Mouse (Mus musculus) left cerebral cortex, postnatal 36 days (tissue): ENCODE measurements around the gene Ino80. TPM values are rescaled to one million over a fixed set of nuclear protein-coding genes. Genes with fewer than 3 reads are reported as not detected.
"Not testable (repeated sequence)": the region's sequence is repeated elsewhere in the genome, so short reads cannot be mapped to it uniquely, and the experiment has no call there.

Experiments used
- DNase-seq, 2 experiments: peaks; one replicate each; pipeline ENCODE4 v3.0.0; 2021 to 2022; ENCODE audit warnings: low spot score in 2 of 2, mixed read lengths in 1 of 2
- intact Hi-C: fragments of 180-260 bp; cut with DNase I; formaldehyde crosslinking; loops from one replicate; pipeline ENCODE4 v1.15.1; 2025
- total RNA-seq, 2 experiments: library from RNA; stranded (reverse); gene quantifications; 2 replicates each; pipeline ENCODE4 v1.2.3; 2021

Gene Ino80
- 10 to 100 TPM; 19.8 to 23.3 TPM for total RNA-seq

DNA sequence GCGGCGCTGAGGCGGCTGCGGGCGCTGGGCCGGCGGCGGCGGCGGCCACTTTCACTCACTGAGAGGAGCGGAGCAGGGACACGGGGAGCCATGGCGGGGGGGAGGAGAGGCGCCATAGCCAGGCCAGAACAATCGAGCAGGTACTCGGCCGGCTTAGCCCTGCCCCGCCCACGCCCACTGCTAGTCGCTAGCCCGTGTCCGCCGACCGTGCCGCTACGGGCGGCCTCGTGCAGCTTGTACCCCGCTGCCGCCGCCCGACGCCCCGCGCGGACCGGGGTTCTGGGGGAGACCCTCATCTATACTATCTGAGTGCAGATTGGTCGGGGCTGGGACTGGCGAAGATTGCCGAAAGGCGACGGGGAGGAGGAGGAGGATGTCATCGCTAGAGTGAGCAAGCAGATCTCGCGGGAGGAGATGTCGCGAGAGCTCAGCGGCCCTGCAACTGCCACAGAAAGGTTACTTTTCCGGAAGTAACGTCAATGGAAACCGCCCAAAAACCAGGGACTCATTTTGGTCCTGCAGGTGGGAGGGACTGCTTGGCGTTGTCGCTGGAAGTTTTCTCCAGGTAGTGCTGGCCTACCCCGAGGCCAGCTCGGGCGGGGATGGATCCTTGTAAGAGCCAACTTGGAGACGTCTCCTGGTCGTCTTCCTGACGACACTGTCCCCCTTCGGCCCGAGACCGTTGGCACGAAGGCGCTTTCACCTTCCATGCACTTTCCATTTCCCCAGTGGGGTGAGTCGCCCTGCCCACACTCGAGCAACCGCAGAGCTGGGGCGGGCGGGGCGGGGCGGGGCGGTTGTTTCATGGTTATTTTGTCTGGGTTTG is at the start of gene Ino80:
Ino80 (minus strand) TSS at position 117 of the 826 bp plus-strand sequence.
- intact Hi-C loops, result loop anchor here (2.0 to 5.0 kb wide), 3 partner anchors 69 to 190 kb away; partner anchors contain the start of genes Chp1, Exd1 and Vps18
- DNase-seq, result peak; percentile 98

GRCm38 (mm10) chr2:119525422-119525821 is 47.9 kb upstream of the Ino80 start:
- DNase-seq, result no peak

DNA sequence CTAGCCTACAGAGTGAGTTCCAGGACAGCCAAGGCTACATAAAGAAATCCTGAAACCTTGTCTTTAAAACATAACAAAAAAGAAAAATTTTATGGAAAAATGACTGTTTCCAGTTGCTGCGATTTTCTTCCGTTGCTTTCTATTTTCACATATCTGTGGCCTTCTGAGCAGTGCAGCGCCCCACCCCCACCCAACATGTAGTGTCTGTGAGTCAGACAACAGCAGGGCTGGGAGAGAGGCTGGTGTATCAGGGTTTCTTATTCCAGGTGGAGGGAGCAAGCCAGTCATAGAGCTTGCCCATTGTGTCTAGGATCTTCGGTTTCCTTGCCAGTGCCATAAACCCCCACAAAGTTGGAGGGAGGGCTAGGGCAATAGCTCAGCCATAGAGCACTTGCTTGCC is 46.3 kb upstream of the Ino80 start:
- intact Hi-C loops, result loop anchor here (5.0 kb wide), 1 partner anchor 87 kb away; no protein-coding TSS in a partner anchor
- DNase-seq, result no peak

More at GRCm38 (mm10) chr2:119525422-119525821, 47.9 kb upstream of the Ino80 start:
- intact Hi-C loops, result no loop called here

DNA sequence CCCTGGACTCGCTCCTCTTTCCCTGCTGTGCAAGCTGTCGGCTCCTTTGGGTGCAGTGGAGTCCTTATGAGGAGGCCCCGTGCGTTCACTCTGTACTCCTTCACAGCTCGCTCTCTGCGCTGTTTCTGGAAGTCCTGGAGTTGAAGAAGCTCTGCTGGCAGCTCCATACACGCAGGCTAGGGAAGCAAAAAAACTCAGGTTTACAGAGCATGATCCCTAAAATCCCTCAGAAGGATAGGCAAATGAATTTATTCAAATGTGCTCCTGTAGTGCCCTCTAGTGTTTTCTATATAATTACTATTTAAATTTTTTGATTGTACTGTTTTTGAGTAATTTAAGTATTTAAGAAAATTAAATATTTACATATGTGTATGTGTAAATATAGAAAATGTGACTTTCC is 43.1 kb upstream of the Ino80 start:
- DNase-seq, result peak; percentile 25 to 27
- intact Hi-C loops, result loop anchor here (5.0 kb wide), 1 partner anchor 83 kb away; no protein-coding TSS in a partner anchor

GRCm38 (mm10) chr2:119516811-119517210 is 39.3 kb upstream of the Ino80 start:
- DNase-seq, result no peak
- intact Hi-C loops, result loop anchor here (10.0 kb wide), 1 partner anchor 222 kb away; no protein-coding TSS in a partner anchor

DNA sequence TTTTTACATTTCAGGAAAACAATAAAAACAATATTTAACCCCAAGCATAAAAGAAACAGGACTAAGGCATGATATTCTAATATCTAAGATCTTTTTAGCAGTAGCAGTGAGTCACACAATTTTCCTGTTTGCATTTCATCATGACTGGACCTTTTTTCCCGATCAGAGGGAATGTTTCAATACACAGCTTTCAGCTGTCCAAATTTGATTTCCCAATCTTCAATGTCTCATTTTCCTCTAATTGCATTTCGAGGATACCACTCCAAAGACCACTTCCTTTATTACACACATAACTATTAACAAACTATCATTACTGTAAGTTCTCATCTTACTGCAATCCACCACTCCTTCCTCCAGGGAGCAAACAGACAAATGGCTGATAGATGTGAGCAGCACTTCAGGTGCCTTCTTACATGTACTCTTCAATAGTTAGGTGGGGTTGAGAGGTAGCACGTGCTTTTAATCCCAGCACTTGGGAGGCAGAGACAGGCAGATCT is 36.6 kb upstream of the Ino80 start:
- DNase-seq, result no peak
- intact Hi-C loops, result loop anchor here (10.0 kb wide), 1 partner anchor 219 kb away; no protein-coding TSS in a partner anchor

- intact Hi-C loops, result loop anchor here (10.0 kb wide), 1 partner anchor 217 kb away; no protein-coding TSS in a partner anchor
- DNase-seq, result no peak
Measured at GRCm38 (mm10) chr2:119512292-119512691, 34.8 kb upstream of the Ino80 start.

DNA sequence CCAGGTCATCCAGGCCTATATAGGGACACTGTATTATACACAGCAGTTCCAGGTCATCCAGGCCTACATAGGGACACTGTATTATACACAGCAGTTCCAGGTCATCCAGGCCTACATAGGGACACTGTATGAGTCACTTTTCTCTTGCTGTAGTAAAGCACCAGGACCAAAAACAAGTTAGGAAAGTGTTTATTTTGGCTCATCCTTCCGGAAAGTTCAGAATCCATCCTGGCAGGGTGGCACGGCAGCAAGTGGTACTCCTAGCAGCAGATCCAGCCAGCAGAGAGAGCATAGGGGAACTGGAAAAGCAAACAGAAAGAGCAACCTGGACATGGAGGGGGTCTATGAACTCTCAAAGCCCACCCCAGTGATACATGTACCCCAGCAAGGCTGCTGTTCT is 33.4 kb upstream of the Ino80 start:
- intact Hi-C loops, result loop anchor here (10.0 kb wide), 1 partner anchor 216 kb away; no protein-coding TSS in a partner anchor
- no peak for DNase-seq

DNA sequence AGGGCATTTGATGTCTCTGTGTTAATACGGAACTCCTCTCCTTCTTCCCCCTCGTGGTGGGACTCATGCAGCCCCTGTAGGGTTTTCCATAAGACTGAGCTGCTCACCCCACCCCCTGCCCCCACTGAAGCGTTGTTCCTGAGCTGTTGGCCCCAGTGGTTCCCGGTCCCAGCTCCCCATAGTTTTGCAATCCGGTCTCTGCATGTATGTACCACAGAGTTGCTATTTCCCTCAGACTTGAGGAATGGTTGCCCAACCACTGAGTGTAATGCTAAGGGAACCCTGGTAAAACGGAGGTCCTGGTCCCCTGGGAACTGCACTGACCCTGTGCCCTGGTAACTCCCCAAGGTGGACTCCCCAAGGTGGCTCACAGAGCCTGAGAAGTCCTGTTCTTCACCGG is 31.0 kb upstream of the Ino80 start:
- intact Hi-C loops, DNase-seq: not testable (repeated sequence)

DNA sequence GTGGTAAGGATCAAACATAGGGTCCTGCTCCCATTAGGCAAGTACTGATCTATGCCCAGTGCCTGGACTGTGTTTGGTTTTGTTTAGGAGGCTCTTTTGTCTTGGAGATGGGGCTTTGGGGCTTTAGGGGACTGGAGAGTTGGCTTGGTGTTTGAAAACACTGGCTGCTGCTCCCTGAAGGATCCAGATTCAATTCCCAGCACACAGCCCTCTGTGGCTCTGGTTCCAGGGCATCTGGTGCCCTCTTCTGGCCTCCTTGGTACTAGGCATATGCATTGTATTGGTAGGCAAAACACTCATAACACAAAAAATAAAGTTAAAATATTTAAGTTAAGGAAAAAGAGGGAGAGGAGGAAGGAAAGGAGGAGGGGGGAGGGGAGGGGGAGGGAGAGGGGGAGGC is 29.6 kb upstream of the Ino80 start:
- intact Hi-C loops, result no loop called here
- no peak for DNase-seq

DNA sequence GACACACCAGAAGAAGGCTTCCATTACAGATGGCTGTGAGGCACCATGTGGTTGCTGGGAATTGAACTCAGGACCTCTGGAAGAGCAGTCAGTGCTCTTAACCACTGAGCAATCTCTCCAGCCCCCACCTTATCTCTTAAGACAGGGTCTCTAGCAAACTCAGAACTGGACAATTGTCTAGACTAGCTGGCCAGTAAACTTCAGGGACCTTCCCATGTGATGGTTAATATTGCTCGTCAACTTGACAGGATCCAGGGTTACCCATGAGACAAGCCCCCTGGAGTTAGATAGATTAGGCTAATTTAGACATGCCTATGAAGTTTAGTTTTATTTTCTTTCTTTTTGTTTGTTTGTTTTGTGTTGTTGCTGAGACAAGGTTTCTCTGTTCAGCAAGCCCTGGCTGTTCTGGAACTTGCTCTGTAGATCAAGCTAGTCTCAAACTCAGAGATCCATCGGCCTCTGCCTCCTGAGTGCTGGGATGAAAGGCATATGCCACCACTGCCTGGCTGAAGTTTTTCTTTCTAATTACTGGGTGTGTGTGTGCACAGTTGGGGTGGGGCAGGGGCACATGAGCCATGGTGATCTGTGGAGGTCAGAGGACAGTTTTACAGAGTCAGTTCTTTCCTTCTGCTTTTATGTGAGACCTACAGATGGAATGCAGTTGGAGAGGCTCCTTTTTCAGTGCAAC is 23.6 kb upstream of the Ino80 start:
- DNase-seq, result no peak
- intact Hi-C loops, result no loop called here

DNA sequence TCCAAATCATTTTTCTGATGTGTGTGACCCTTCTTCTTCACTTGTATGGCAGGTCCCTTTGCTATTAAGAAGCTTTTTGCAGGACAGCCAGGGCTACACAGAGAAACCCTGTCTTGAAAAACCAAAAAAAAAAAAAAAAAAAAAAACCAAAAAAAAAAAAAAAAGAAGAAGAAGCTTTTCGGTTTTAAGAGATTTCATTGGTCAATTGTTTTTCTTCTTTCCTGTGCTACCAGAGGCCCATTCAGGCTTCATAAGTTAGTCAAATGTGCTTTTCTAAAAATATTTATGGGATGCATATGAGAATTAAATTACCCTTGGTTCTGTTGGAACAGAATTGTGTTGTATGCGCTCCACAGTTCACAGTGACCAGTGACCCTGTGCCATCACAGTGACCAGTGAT is 21.4 kb upstream of the Ino80 start:
- intact Hi-C loops, result no loop called here
- DNase-seq, result no peak

DNA sequence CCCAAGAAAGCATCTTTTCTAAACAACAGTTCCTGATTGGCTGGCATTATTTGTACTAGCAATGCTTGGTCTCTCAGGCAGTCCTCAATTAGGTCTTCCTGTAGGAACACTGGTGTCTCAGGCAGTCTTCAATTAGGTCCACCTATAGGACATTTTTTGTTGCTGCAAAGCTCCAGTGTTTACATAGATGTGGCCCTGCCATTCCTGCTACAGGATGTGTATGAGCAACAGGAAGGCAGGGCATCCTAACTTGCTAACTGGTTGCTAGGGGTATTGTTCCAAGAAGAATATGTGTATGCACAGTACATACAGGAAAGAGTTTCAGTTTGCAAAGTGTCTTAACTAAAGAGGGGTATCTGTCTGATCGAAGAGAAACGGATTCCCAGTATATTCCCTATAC is 18.6 kb upstream of the Ino80 start:
- intact Hi-C loops, result no loop called here
- DNase-seq, result no peak

DNA sequence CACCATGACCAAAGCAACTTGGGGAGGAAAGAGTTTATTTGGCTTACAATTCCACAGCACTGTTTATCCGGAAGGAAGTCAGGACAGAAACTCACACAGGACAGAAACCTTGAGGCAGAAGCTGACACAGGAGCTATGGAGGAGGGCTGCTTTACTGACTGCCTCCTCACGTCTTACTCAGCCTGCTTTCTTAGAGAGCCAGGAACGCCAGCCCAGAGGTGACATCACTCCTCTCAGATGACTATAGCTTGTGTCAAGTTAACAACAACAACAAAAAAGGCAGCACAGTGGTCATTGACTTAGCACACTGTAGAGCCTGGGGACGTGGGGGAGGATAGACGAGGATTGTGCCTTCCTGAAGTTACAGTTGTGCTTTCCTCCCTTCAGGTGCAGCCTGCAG is 14.5 kb upstream of the Ino80 start:
- intact Hi-C loops, result no loop called here
- DNase-seq, result no peak

GRCm38 (mm10) chr2:119486488-119486887 is 9.0 kb upstream of the Ino80 start:
- no peak for DNase-seq
- intact Hi-C loops, result no loop called here

GRCm38 (mm10) chr2:119482307-119482706 is 4.8 kb upstream of the Ino80 start:
- intact Hi-C loops, result no loop called here
- DNase-seq, result no peak

DNA sequence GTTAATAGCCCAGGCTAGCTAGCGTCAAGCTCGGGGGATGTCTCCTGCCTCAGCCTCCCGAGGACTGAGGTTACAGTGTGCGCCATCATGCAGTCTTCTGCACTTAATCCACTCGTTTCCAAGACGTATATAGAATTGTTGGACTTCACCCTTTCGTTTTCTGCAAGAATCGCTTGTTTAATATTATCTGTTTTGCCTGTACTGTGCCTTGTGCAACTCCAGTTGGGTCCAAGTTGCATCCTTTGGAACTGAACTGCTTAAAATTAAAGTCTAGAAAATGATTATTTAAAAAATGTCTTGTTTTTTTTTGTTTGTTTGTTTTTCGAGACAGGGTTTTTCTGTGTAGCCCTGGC is 886 bp upstream of the Ino80 start:
- no peak for DNase-seq
- intact Hi-C loops, result loop anchor here (5.0 kb wide), 2 partner anchors 119 to 191 kb away; partner anchors contain the start of gene Vps18

GRCm38 (mm10) chr2:119476621-119477391 is 681 bp downstream of the Ino80 start:
- peak; percentile 74 to 81 for DNase-seq
- intact Hi-C loops, result loop anchor here (2.0 to 5.0 kb wide), 3 partner anchors 70 to 190 kb away; partner anchors contain the start of genes Chp1, Exd1 and Vps18

GRCm38 (mm10) chr2:119476166-119476565 is 1.3 kb downstream of the Ino80 start:
- intact Hi-C loops, result loop anchor here (2.0 to 5.0 kb wide), 3 partner anchors 71 to 189 kb away; partner anchors contain the start of genes Chp1, Exd1 and Vps18
- DNase-seq, result no peak
